Mouse (Mus musculus) intestine, embryonic 14.5 days (tissue): Measurements from ENCODE around the gene Senp1. TPM values are rescaled to one million over a fixed set of nuclear protein-coding genes. Genes with fewer than 3 reads are reported as not detected.

ENCODE experiments used
- ATAC-seq: fragments of 200-750 bp; cut with Nextera tagmentation; replicated peaks from 2 replicates; pipeline ENCODE4 v1.8.0; 2017; ENCODE audit warnings: low read depth, moderate number of reproducible peaks, moderate TSS enrichment, moderate library complexity; ENCODE audit not compliant: low FRiP score, low TSS enrichment
- DNase-seq: peaks from one replicate; pipeline ENCODE4 v3.0.0-alpha.2; 2018; ENCODE audit warnings: low spot score
- H3K27ac ChIP-seq: fragments of 300-500 bp; sonication (generic); 2 replicates; pipeline ENCODE4 v1.5.1; 2014; ENCODE audit warnings: low read depth, mild to moderate bottlenecking, control low read depth
- H3K27me3 ChIP-seq: fragments of 300-500 bp; sonication (generic); replicated peaks from 2 replicates; pipeline ENCODE4 v1.6.1; 2014; ENCODE audit warnings: low read length, control low read depth; ENCODE audit not compliant: control insufficient read depth, insufficient read depth
- H3K36me3 ChIP-seq: fragments of 300-500 bp; sonication (generic); 2 replicates; pipeline ENCODE4 v1.6.1; 2014; ENCODE audit warnings: low read length, control low read depth; ENCODE audit not compliant: control insufficient read depth, insufficient read depth
- H3K4me1 ChIP-seq: fragments of 300-500 bp; sonication (generic); replicated peaks from 2 replicates; pipeline ENCODE4 v1.6.1; 2014; ENCODE audit warnings: low read length, control low read depth, mixed read lengths; ENCODE audit not compliant: control insufficient read depth, insufficient read depth
- H3K4me2 ChIP-seq: fragments of 300-500 bp; sonication (generic); 2 replicates; pipeline ENCODE4 v1.6.1; 2014; ENCODE audit warnings: low read length
- H3K4me3 ChIP-seq: fragments of 300-500 bp; sonication (generic); 2 replicates; pipeline ENCODE4 v1.5.1; 2014; ENCODE audit warnings: low read depth, low read length, control low read depth, mixed read lengths
- H3K9ac ChIP-seq: fragments of 300-500 bp; sonication (generic); 2 replicates; pipeline ENCODE4 v1.6.1; 2014; ENCODE audit warnings: mild to moderate bottlenecking, low read length
- H3K9me3 ChIP-seq: fragments of 300-500 bp; sonication (generic); 2 replicates; pipeline ENCODE4 v1.6.1; 2016; ENCODE audit warnings: low read length, control low read depth; ENCODE audit not compliant: control insufficient read depth
- WGBS: fragments of 180-500 bp; shearing (Covaris S2); extraction: QIAGEN DNeasy Blood & Tissue Kit; methylation state at CpG from one replicate; pipeline ENCODE4 v1.1.7; 2014; 5-methylcytosine and 5-hydroxymethylcytosine counted together
- polyA plus RNA-seq: library from polyadenylated mRNA; unstranded; fragments of >200 nt; fragmentation: Nextera tagmentation; extraction: Ambion mirVana; gene quantifications from 2 replicates; pipeline ENCODE4 v1.2.1, GENCODE M21; 2014

Senp1 gene
- polyA plus RNA-seq, 1 experiment from 2014 or later: 36.3 TPM

- DNase-seq: no peak
- Histone ChIP-seq H3K9me3 (no peaks in the 10 kb centered on the region), H3K27ac (no peak overlapping the region), H3K4me2 (no peak overlapping the region), H3K4me3 (no peak overlapping the region), H3K9ac (no peak overlapping the region), H3K27me3 (no peaks in the 10 kb centered on the region), H3K36me3 (peaks cover 86% of the 10 kb centered on the region), H3K4me1 (no peaks in the 10 kb centered on the region)
- no peak for ATAC-seq
- 92% methylated on average over 3 of the region's 3 CpGs for WGBS
These were observed 39.9 kb upstream of the Senp1 start for GRCm38 (mm10) chr15:98133471-98133870.

DNA sequence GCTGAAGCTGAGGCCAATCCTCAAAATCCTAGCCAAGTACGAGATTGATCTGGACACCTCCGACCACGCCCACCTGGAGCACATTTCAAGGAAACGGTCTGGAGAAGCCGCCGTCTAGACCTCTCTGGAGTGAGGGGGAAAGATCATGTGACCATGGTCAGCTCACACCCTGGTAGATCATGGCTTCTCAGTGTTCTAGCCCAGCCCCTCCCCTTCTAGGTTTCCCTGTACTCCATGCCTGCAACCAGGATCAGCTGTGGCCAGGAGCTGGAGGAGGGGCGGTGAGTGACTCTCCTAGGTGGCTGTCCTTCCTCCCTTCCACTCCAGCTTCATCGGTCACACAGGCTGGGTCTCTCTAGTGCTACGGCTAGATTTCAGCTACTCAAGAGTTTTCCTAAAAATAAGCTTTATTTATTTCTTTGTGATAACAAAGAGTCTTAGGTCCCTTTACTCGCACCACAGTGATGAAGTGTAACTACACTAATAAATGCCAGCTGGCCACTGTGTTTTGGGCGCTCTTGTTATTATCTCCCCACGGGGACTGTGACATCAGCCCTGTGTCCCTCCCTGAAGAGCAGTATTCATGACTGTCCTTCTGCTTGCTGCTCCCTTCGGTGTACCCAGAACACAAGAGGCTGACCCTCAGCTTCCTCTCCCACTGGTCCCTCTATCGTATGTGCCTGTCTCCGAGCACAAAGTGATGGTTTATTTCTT, 38.6 kb upstream of the Senp1 start:
- Histone ChIP-seq H3K27ac (no peak overlapping the region), H3K9me3 (no peaks in the 10 kb centered on the region), H3K4me3 (no peak overlapping the region), H3K36me3 (peaks cover 88% of the 10 kb centered on the region), H3K27me3 (no peaks in the 10 kb centered on the region), H3K4me1 (no peaks in the 10 kb centered on the region), H3K4me2 (no peak overlapping the region), H3K9ac (no peak overlapping the region)
- DNase-seq: no peak
- no peak for ATAC-seq
- 83% methylated on average over 15 of the region's 15 CpGs for WGBS

- no peak overlapping the region for H3K4me3 ChIP-seq
- H3K27me3 ChIP-seq: no peaks in the 10 kb centered on the region
- no peak overlapping the region for H3K4me2 ChIP-seq
- WGBS: 88% methylated on average over 7 of the region's 7 CpGs
- no peaks in the 10 kb centered on the region for H3K4me1 ChIP-seq
- H3K9me3 ChIP-seq: no peaks in the 10 kb centered on the region
- no peak overlapping the region for H3K27ac ChIP-seq
- H3K9ac ChIP-seq: no peak overlapping the region
- peaks cover 84% of the 10 kb centered on the region for H3K36me3 ChIP-seq
- DNase-seq (no peak), ATAC-seq (no peak)
These were observed 37.9 kb upstream of the Senp1 start for GRCm38 (mm10) chr15:98131451-98131850.

GRCm38 (mm10) chr15:98131001-98131400, 37.5 kb upstream of the Senp1 start:
- Histone ChIP-seq H3K27me3 (no peaks in the 10 kb centered on the region), H3K36me3 (peaks cover 81% of the 10 kb centered on the region), H3K27ac (no peak overlapping the region), H3K4me3 (no peak overlapping the region), H3K4me1 (no peaks in the 10 kb centered on the region), H3K4me2 (no peak overlapping the region), H3K9me3 (no peaks in the 10 kb centered on the region), H3K9ac (no peak overlapping the region)
- ATAC-seq (no peak), DNase-seq (no peak)
- WGBS: 87% methylated on average over 4 of the region's 4 CpGs

- H3K36me3 ChIP-seq: peaks cover 70% of the 10 kb centered on the region
- H3K4me1 ChIP-seq: no peaks in the 10 kb centered on the region
- DNase-seq (no peak), ATAC-seq (no peak)
- H3K27ac ChIP-seq: no peak overlapping the region
- no peaks in the 10 kb centered on the region for H3K9me3 ChIP-seq
- no peaks in the 10 kb centered on the region for H3K27me3 ChIP-seq
- 93% methylated on average over 20 of the region's 20 CpGs for WGBS
- H3K4me2 ChIP-seq: no peak overlapping the region
- no peak overlapping the region for H3K4me3 ChIP-seq
- H3K9ac ChIP-seq: no peak overlapping the region
These were observed 27.3 kb upstream of the Senp1 start for GRCm38 (mm10) chr15:98120831-98121230.

- Histone ChIP-seq H3K4me3 (no peak overlapping the region), H3K27ac (no peak overlapping the region), H3K27me3 (no peaks in the 10 kb centered on the region), H3K36me3 (peaks cover 69% of the 10 kb centered on the region), H3K9ac (no peak overlapping the region), H3K4me2 (no peak overlapping the region), H3K4me1 (no peaks in the 10 kb centered on the region), H3K9me3 (no peaks in the 10 kb centered on the region)
- DNase-seq (no peak), ATAC-seq (no peak)
- WGBS: 85% methylated on average over 12 of the region's 12 CpGs
These were observed 25.8 kb upstream of the Senp1 start for GRCm38 (mm10) chr15:98119363-98119762.

- H3K4me1 ChIP-seq: no peaks in the 10 kb centered on the region
- ATAC-seq (no peak), DNase-seq (no peak)
- no peaks in the 10 kb centered on the region for H3K9me3 ChIP-seq
- H3K9ac ChIP-seq: no peak overlapping the region
- no peak overlapping the region for H3K4me3 ChIP-seq
- peaks cover 48% of the 10 kb centered on the region for H3K36me3 ChIP-seq
- no peaks in the 10 kb centered on the region for H3K27me3 ChIP-seq
- no peak overlapping the region for H3K4me2 ChIP-seq
- no peak overlapping the region for H3K27ac ChIP-seq
- WGBS: 83% methylated on average over 5 of the region's 5 CpGs
These were observed 22.7 kb upstream of the Senp1 start for GRCm38 (mm10) chr15:98116287-98116686.

DNA sequence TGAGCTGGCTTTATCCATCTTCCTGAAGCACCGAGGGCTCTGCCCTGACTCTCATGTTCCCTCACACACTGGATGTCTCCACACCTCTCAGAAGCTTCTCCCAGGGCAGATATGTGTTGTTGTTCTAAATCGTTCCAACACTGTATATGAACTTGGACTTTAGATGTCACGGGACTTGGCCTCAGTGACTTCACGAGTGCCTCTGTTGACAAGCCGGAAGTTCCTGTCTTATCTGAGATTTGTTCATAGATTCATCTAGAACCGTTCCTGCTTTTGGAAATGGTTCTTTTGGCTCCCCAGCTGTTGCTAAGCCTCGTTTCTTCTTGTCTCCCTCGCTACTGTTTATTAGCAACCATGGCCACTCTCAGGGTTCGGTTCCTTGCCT, 22.2 kb upstream of the Senp1 start:
- H3K4me3 ChIP-seq: no peak overlapping the region
- H3K27ac ChIP-seq: no peak overlapping the region
- H3K9ac ChIP-seq: no peak overlapping the region
- H3K9me3 ChIP-seq: no peaks in the 10 kb centered on the region
- no peak for DNase-seq
- 88% methylated on average over 9 of the region's 9 CpGs for WGBS
- no peaks in the 10 kb centered on the region for H3K4me1 ChIP-seq
- peaks cover 42% of the 10 kb centered on the region for H3K36me3 ChIP-seq
- no peak for ATAC-seq
- H3K27me3 ChIP-seq: no peaks in the 10 kb centered on the region
- no peak overlapping the region for H3K4me2 ChIP-seq
